Mouse (Mus musculus) forebrain, embryonic 16.5 days (tissue): Measurements from ENCODE around the gene Lhfpl5. TPM values are rescaled to one million over a fixed set of nuclear protein-coding genes. Genes with fewer than 3 reads are reported as not detected.
A peak's percentile ranks its signal among the peaks of the same experiment; 100 is the strongest.

Experiments
- ATAC-seq: fragments of 200-750 bp; cut with Nextera tagmentation; 2 replicates; pipeline ENCODE4 v1.8.0; 2017; ENCODE audit warnings: mild to moderate bottlenecking, moderate library complexity
- H3K27ac ChIP-seq: fragments of 300-500 bp; sonication (generic); 2 replicates; pipeline ENCODE4 v1.5.1; 2014; ENCODE audit warnings: low read length, control low read depth
- H3K27me3 ChIP-seq: fragments of 300-500 bp; sonication (generic); replicated peaks from 2 replicates; pipeline ENCODE4 v1.6.1; 2014; ENCODE audit warnings: low read length; ENCODE audit not compliant: control insufficient read depth, insufficient read depth
- H3K36me3 ChIP-seq: fragments of 300-500 bp; sonication (generic); 2 replicates; pipeline ENCODE4 v1.6.1; 2014; ENCODE audit not compliant: control insufficient read depth, insufficient read depth
- H3K4me1 ChIP-seq: fragments of 300-500 bp; sonication (generic); replicated peaks from 2 replicates; pipeline ENCODE4 v1.6.1; 2014; ENCODE audit warnings: low read length; ENCODE audit not compliant: control insufficient read depth, insufficient read depth
- H3K4me2 ChIP-seq: fragments of 300-500 bp; sonication (generic); 2 replicates; pipeline ENCODE4 v1.6.1; 2014; ENCODE audit warnings: mild to moderate bottlenecking, low read length, control low read depth
- H3K4me3 ChIP-seq: fragments of 300-500 bp; sonication (generic); replicated peaks from 2 replicates; pipeline ENCODE4 v1.5.1; 2014; ENCODE audit warnings: mild to moderate bottlenecking, low read length, control low read depth
- H3K9ac ChIP-seq: fragments of 300-500 bp; sonication (generic); replicated peaks from 2 replicates; pipeline ENCODE4 v1.6.1; 2014; ENCODE audit warnings: low read depth, low read length, control low read depth
- H3K9me3 ChIP-seq: fragments of 300-500 bp; sonication (generic); 2 replicates; pipeline ENCODE4 v1.6.1; 2016; ENCODE audit warnings: low read length; ENCODE audit not compliant: control insufficient read depth
- WGBS: fragments of 180-500 bp; shearing (Covaris S2); extraction: QIAGEN DNeasy Blood & Tissue Kit; methylation state at CpG from one replicate; pipeline ENCODE4 v1.1.7; 2014; 5-methylcytosine and 5-hydroxymethylcytosine counted together
- polyA plus RNA-seq: library from polyadenylated mRNA; unstranded; fragments of >200 nt; fragmentation: Nextera tagmentation; extraction: Ambion mirVana; gene quantifications from 2 replicates; pipeline ENCODE4 v1.2.1, GENCODE M21; 2015

Gene Lhfpl5
- 5.3 and 8.3 TPM in 2 replicates for polyA plus RNA-seq

GRCm38 (mm10) chr17:28575244-28576125 lies at the start of gene Lhfpl5:
Gene Lhfpl5 (plus strand): TSS chr17:28575641.
- WGBS = 15% methylated on average over 50 of the region's 50 CpGs
- peak within 1 kb of the TSS; percentile 56 for H3K9ac ChIP-seq
- peak; percentile 88 for ATAC-seq

GRCm38 (mm10) chr17:28527184-28528042 lies 48.0 kb upstream of the Lhfpl5 start:
- H3K36me3 ChIP-seq = no peaks in the 10 kb centered on the region
- no peak overlapping the region for H3K4me3 ChIP-seq
- H3K9ac ChIP-seq = no peak overlapping the region
- peak overlapping the region; percentile 26 for H3K4me2 ChIP-seq
- no peak overlapping the region for H3K27ac ChIP-seq
- H3K27me3 ChIP-seq = peaks cover 2% of the 10 kb centered on the region; the same call in 1 of the 2 replicates
- H3K4me1 ChIP-seq = peaks cover 10% of the 10 kb centered on the region; the same call in 1 of the 2 replicates
- ATAC-seq = no peak; the same call in 1 of the 2 replicates
- 49% methylated on average over 12 of the region's 12 CpGs for WGBS
- H3K9me3 ChIP-seq = no peaks in the 10 kb centered on the region

More at GRCm38 (mm10) chr17:28575244-28576125, at the start of gene Lhfpl5:
- Histone ChIP-seq H3K4me1 (peaks cover 9% of the 10 kb centered on the region), H3K27ac (no peak within 1 kb of the TSS), H3K36me3 (no peaks in the 10 kb centered on the region), H3K27me3 (peaks cover 2% of the 10 kb centered on the region; the same call in 1 of the 2 replicates), H3K4me3 (peak within 1 kb of the TSS; percentile 45), H3K9me3 (no peaks in the 10 kb centered on the region), H3K4me2 (peak within 1 kb of the TSS; percentile 73)

GRCm38 (mm10) chr17:28528043-28528351 lies 47.4 kb upstream of the Lhfpl5 start:
- H3K9ac ChIP-seq = no peak overlapping the region
- no peak overlapping the region for H3K27ac ChIP-seq
- no peak overlapping the region for H3K4me3 ChIP-seq
- H3K4me1 ChIP-seq = peaks cover 9% of the 10 kb centered on the region; the same call in 1 of the 2 replicates
- H3K27me3 ChIP-seq = peaks cover 2% of the 10 kb centered on the region; the same call in 1 of the 2 replicates
- no peaks in the 10 kb centered on the region for H3K9me3 ChIP-seq
- 2% methylated on average over 6 of the region's 6 CpGs for WGBS
- peak; percentile 74 for ATAC-seq
- no peaks in the 10 kb centered on the region for H3K36me3 ChIP-seq
- H3K4me2 ChIP-seq = peak overlapping the region; percentile 26

GRCm38 (mm10) chr17:28529116-28529515 lies 46.3 kb upstream of the Lhfpl5 start:
- no peaks in the 10 kb centered on the region for H3K9me3 ChIP-seq
- no peak overlapping the region for H3K9ac ChIP-seq
- no peak overlapping the region for H3K4me2 ChIP-seq
- no peaks in the 10 kb centered on the region for H3K36me3 ChIP-seq
- peaks cover 2% of the 10 kb centered on the region; the same call in 1 of the 2 replicates for H3K27me3 ChIP-seq
- H3K4me1 ChIP-seq = peaks cover 6% of the 10 kb centered on the region; the same call in 1 of the 2 replicates
- no peak overlapping the region for H3K27ac ChIP-seq
- ATAC-seq = no peak
- 74% methylated on average over 4 of the region's 4 CpGs for WGBS
- no peak overlapping the region for H3K4me3 ChIP-seq

- H3K4me1 ChIP-seq = peaks cover 6% of the 10 kb centered on the region; the same call in 1 of the 2 replicates
- no peak within 1 kb of the TSS for H3K4me3 ChIP-seq
- WGBS = 86% methylated on average over 6 of the region's 6 CpGs
- H3K9ac ChIP-seq = no peak within 1 kb of the TSS
- no peak within 1 kb of the TSS for H3K27ac ChIP-seq
- peaks cover 2% of the 10 kb centered on the region; the same call in 1 of the 2 replicates for H3K27me3 ChIP-seq
- no peak within 1 kb of the TSS for H3K4me2 ChIP-seq
- H3K36me3 ChIP-seq = no peaks in the 10 kb centered on the region
- no peak for ATAC-seq
- no peaks in the 10 kb centered on the region for H3K9me3 ChIP-seq
Observed at GRCm38 (mm10) chr17:28530506-28530905, 44.9 kb upstream of the Lhfpl5 start, which contains the start of gene Armc12. Gene Armc12 (plus strand): TSS chr17:28530806.

- WGBS = 17% methylated on average over 18 of the region's 18 CpGs
- peaks cover 2% of the 10 kb centered on the region; the same call in 1 of the 2 replicates for H3K27me3 ChIP-seq
- peak overlapping the region; percentile 6; the same call in 1 of the 2 replicates for H3K4me2 ChIP-seq
- H3K4me1 ChIP-seq = peaks cover 6% of the 10 kb centered on the region; the same call in 1 of the 2 replicates
- H3K9ac ChIP-seq = no peak overlapping the region
- no peaks in the 10 kb centered on the region for H3K9me3 ChIP-seq
- H3K27ac ChIP-seq = no peak overlapping the region
- no peak for ATAC-seq
- H3K36me3 ChIP-seq = no peaks in the 10 kb centered on the region
- no peak overlapping the region for H3K4me3 ChIP-seq
Observed at GRCm38 (mm10) chr17:28531946-28532345, 43.5 kb upstream of the Lhfpl5 start.

GRCm38 (mm10) chr17:28532557-28532956 lies 42.9 kb upstream of the Lhfpl5 start:
- no peak overlapping the region for H3K4me2 ChIP-seq
- WGBS = 89% methylated on average over 7 of the region's 7 CpGs
- ATAC-seq = no peak
- no peak overlapping the region for H3K9ac ChIP-seq
- H3K4me3 ChIP-seq = no peak overlapping the region
- no peak overlapping the region for H3K27ac ChIP-seq
- H3K4me1 ChIP-seq = peaks cover 6% of the 10 kb centered on the region; the same call in 1 of the 2 replicates
- H3K27me3 ChIP-seq = peaks cover 2% of the 10 kb centered on the region; the same call in 1 of the 2 replicates
- no peaks in the 10 kb centered on the region for H3K36me3 ChIP-seq
- no peaks in the 10 kb centered on the region for H3K9me3 ChIP-seq

- no peaks in the 10 kb centered on the region for H3K36me3 ChIP-seq
- H3K9ac ChIP-seq = no peak overlapping the region
- ATAC-seq = no peak
- 0 out of 2 replicates have a peak, but pooled peaks cover 2% of the 10 kb centered on the region for H3K4me1 ChIP-seq
- WGBS = 94% methylated on average over 13 of the region's 13 CpGs
- H3K4me3 ChIP-seq = no peak overlapping the region
- no peak overlapping the region for H3K4me2 ChIP-seq
- no peak overlapping the region for H3K27ac ChIP-seq
- H3K27me3 ChIP-seq = peaks cover 2% of the 10 kb centered on the region; the same call in 1 of the 2 replicates
- H3K9me3 ChIP-seq = no peaks in the 10 kb centered on the region
Observed at GRCm38 (mm10) chr17:28533327-28533726, 42.1 kb upstream of the Lhfpl5 start.
